Mouse (Mus musculus) heart, adult 2 months (tissue): ENCODE measurements around the gene Hipk2. TPM values are rescaled to one million over a fixed set of nuclear protein-coding genes. Genes with fewer than 3 reads are reported as not detected.

Experiments used
- DNase-seq, 2 experiments: peaks; one replicate each; pipeline ENCODE4 v3.0.0; 2021
- H3K27ac ChIP-seq: fragments of 200-600 bp; 2 replicates; pipeline ENCODE4 v1.8.1; 2022
- H3K27me3 ChIP-seq: fragments of 200-500 bp; 2 replicates; pipeline ENCODE4 v1.6.1; 2012; ENCODE audit warnings: mild to moderate bottlenecking, low read length, inconsistent platforms, mixed read lengths; ENCODE audit not compliant: control insufficient read depth, insufficient read depth
- H3K36me3 ChIP-seq: fragments of 200-500 bp; 2 replicates; pipeline ENCODE4 v1.6.1; 2012; ENCODE audit warnings: low read length, inconsistent platforms; ENCODE audit not compliant: control insufficient read depth, insufficient read depth
- H3K4me1 ChIP-seq: fragments of 200-500 bp; 2 replicates; pipeline ENCODE4 v1.6.1; 2011; ENCODE audit warnings: low read length; ENCODE audit not compliant: control insufficient read depth, insufficient read depth
- H3K4me3 ChIP-seq: fragments of 200-600 bp; 2 replicates; pipeline ENCODE4 v1.8.1; 2022
- H3K79me2 ChIP-seq: fragments of 200-500 bp; replicated peaks from 2 replicates; pipeline ENCODE4 v1.6.1; 2012; ENCODE audit warnings: mild to moderate bottlenecking, inconsistent platforms, low read length, moderate library complexity, mixed read lengths; ENCODE audit not compliant: control insufficient read depth, insufficient read depth
- H3K9ac ChIP-seq: fragments of 200-500 bp; 2 replicates; pipeline ENCODE4 v1.6.1; 2012; ENCODE audit warnings: low read depth, mild to moderate bottlenecking, control low read depth, inconsistent platforms, low read length, mixed read lengths
- CTCF ChIP-seq: fragments of 200-600 bp; IDR thresholded peaks from 2 replicates; pipeline ENCODE4 v1.8.1; 2022; ENCODE audit warnings: antibody characterized with exemption, mild to moderate bottlenecking, moderate library complexity
- EP300 ChIP-seq: fragments of 200-500 bp; IDR thresholded peaks from 2 replicates; pipeline ENCODE4 v1.6.1; 2011; ENCODE audit warnings: low read depth, low read length, control low read depth; ENCODE audit not compliant: insufficient read depth
- POLR2A ChIP-seq: fragments of 200-500 bp; IDR thresholded peaks from 2 replicates; pipeline ENCODE4 v1.6.1; 2011; ENCODE audit warnings: mild to moderate bottlenecking, low read depth, low read length, control low read depth; ENCODE audit not compliant: insufficient read depth
- WGBS: fragments of 180-500 bp; shearing (Covaris S2); methylation state at CpG from one replicate; pipeline ENCODE4 v1.1.7; 2018; 5-methylcytosine and 5-hydroxymethylcytosine counted together
- intact Hi-C: fragments of 180-260 bp; cut with DNase I; formaldehyde crosslinking; loops from one replicate; pipeline ENCODE4 v1.15.1; 2025
- polyA plus RNA-seq: library from polyadenylated mRNA; depleted of rRNA; stranded (reverse); fragments of >200 nt; gene quantifications from 2 replicates; pipeline ENCODE4 v1.2.3, GENCODE M21; 2012
- total RNA-seq, 2 experiments: library from RNA; stranded (reverse); gene quantifications; 2 replicates each; pipeline ENCODE4 v1.2.3; 2021

The Hipk2 gene
- total and polyA plus RNA-seq, 3 experiments, result 35.9 to 98.5 (median 91.0) TPM

- Histone ChIP-seq H3K79me2 (peaks cover 3% of the 10 kb centered on the region), H3K4me1 (peaks cover 1% of the 10 kb centered on the region; the same call in 1 of the 2 replicates), H3K27ac (no peak overlapping the region), H3K4me3 (no peak overlapping the region), H3K36me3 (peaks cover 2% of the 10 kb centered on the region; the same call in 1 of the 2 replicates), H3K9ac (no peak overlapping the region), H3K27me3 (no peaks in the 10 kb centered on the region)
- 48% methylated on average over 3 of the region's 3 CpGs for WGBS
- no peak for DNase-seq
- no peak for TF ChIP-seq EP300
- no peak for TF ChIP-seq POLR2A
- no peak for TF ChIP-seq CTCF
- intact Hi-C loops, result no loop called here
These were observed 12.4 kb downstream of the Hipk2 start for GRCm38 (mm10) chr6:38863595-38863994.

- WGBS, result 89% methylated on average over 2 of the region's 2 CpGs
- TF ChIP-seq CTCF, result no peak
- TF ChIP-seq POLR2A, result no peak
- TF ChIP-seq EP300, result no peak
- intact Hi-C loops, result no loop called here
- H3K9ac ChIP-seq, result no peak overlapping the region
- H3K27ac ChIP-seq, result no peak overlapping the region
- H3K79me2 ChIP-seq, result peaks cover 5% of the 10 kb centered on the region
- H3K27me3 ChIP-seq, result no peaks in the 10 kb centered on the region
- peaks cover 4% of the 10 kb centered on the region for H3K4me1 ChIP-seq
- H3K36me3 ChIP-seq, result peaks cover 2% of the 10 kb centered on the region; the same call in 1 of the 2 replicates
- DNase-seq, result no peak
- H3K4me3 ChIP-seq, result no peak overlapping the region
These were observed 15.7 kb downstream of the Hipk2 start for GRCm38 (mm10) chr6:38860301-38860700.

- TF ChIP-seq POLR2A, result no peak
- H3K4me3 ChIP-seq, result no peak overlapping the region
- H3K27ac ChIP-seq, result no peak overlapping the region
- H3K4me1 ChIP-seq, result peaks cover 2% of the 10 kb centered on the region
- peaks cover 2% of the 10 kb centered on the region; the same call in 1 of the 2 replicates for H3K36me3 ChIP-seq
- peaks cover 5% of the 10 kb centered on the region for H3K79me2 ChIP-seq
- DNase-seq, result no peak
- H3K27me3 ChIP-seq, result no peaks in the 10 kb centered on the region
- 96% methylated on average over 1 of the region's 1 CpGs for WGBS
- no peak overlapping the region for H3K9ac ChIP-seq
- intact Hi-C loops, result no loop called here
These were observed 16.1 kb downstream of the Hipk2 start for GRCm38 (mm10) chr6:38859819-38860218.

GRCm38 (mm10) chr6:38853561-38853992 is 22.4 kb downstream of the Hipk2 start:
- no peak for DNase-seq
- peaks cover 5% of the 10 kb centered on the region for H3K79me2 ChIP-seq
- H3K27me3 ChIP-seq, result no peaks in the 10 kb centered on the region
- no peak overlapping the region for H3K27ac ChIP-seq
- H3K4me1 ChIP-seq, result peaks cover 17% of the 10 kb centered on the region
- 67% methylated on average over 5 of the region's 5 CpGs for WGBS
- TF ChIP-seq POLR2A (no peak), CTCF (no peak), EP300 (no peak)
- H3K9ac ChIP-seq, result no peak overlapping the region
- no peak overlapping the region for H3K4me3 ChIP-seq
- H3K36me3 ChIP-seq, result peaks cover 3% of the 10 kb centered on the region
- intact Hi-C loops, result no loop called here

- intact Hi-C loops, result no loop called here
- Histone ChIP-seq H3K36me3 (peaks cover 12% of the 10 kb centered on the region), H3K4me3 (no peak overlapping the region), H3K27me3 (no peaks in the 10 kb centered on the region), H3K4me1 (peaks cover 24% of the 10 kb centered on the region), H3K79me2 (peaks cover 5% of the 10 kb centered on the region), H3K9ac (no peak overlapping the region), H3K27ac (no peak overlapping the region)
- no peak for TF ChIP-seq CTCF
- TF ChIP-seq POLR2A, result no peak
- TF ChIP-seq EP300, result no peak
- no peak for DNase-seq
- WGBS, result 81% methylated on average over 2 of the region's 2 CpGs
These were observed 24.2 kb downstream of the Hipk2 start for GRCm38 (mm10) chr6:38851740-38852139.

- Histone ChIP-seq H3K4me1 (peaks cover 25% of the 10 kb centered on the region), H3K27me3 (no peaks in the 10 kb centered on the region), H3K4me3 (no peak overlapping the region), H3K9ac (no peak overlapping the region), H3K79me2 (peaks cover 3% of the 10 kb centered on the region), H3K27ac (no peak overlapping the region), H3K36me3 (peaks cover 12% of the 10 kb centered on the region)
- intact Hi-C loops, result no loop called here
- no peak for DNase-seq
- TF ChIP-seq POLR2A, result no peak
- TF ChIP-seq EP300, result no peak
- TF ChIP-seq CTCF, result no peak
- 91% methylated on average over 6 of the region's 6 CpGs for WGBS
These were observed 25.2 kb downstream of the Hipk2 start for GRCm38 (mm10) chr6:38850715-38851259.
